Mouse (Mus musculus) forebrain, embryonic 14.5 days (tissue): ENCODE data around the gene Zfp82. TPM values are rescaled to one million over a fixed set of nuclear protein-coding genes. Genes with fewer than 3 reads are reported as not detected.

ENCODE experiments used
- ATAC-seq: fragments of 200-750 bp; cut with Nextera tagmentation; 2 replicates; pipeline ENCODE4 v1.8.0; 2017; ENCODE audit warnings: mild to moderate bottlenecking, moderate library complexity
- DNase-seq: peaks from one replicate; pipeline ENCODE4 v3.0.0-alpha.2; 2015; ENCODE audit warnings: low spot score
- H3K27ac ChIP-seq: fragments of 300-500 bp; sonication (generic); 2 replicates; pipeline ENCODE4 v1.5.1; 2014; ENCODE audit warnings: low read depth, mild to moderate bottlenecking, control low read depth, low read length, moderate library complexity
- H3K27me3 ChIP-seq: fragments of 300-500 bp; sonication (generic); replicated peaks from 2 replicates; pipeline ENCODE4 v1.6.1; 2014; ENCODE audit warnings: low read length, control low read depth, mixed read lengths; ENCODE audit not compliant: control insufficient read depth, insufficient read depth
- H3K36me3 ChIP-seq: fragments of 300-500 bp; sonication (generic); 2 replicates; pipeline ENCODE4 v1.6.1; 2014; ENCODE audit warnings: low read length, control low read depth; ENCODE audit not compliant: control insufficient read depth, insufficient read depth
- H3K4me1 ChIP-seq: fragments of 300-500 bp; sonication (generic); 2 replicates; pipeline ENCODE4 v1.6.1; 2014; ENCODE audit warnings: antibody characterized with exemption, low read length, control low read depth; ENCODE audit not compliant: control insufficient read depth, insufficient read depth
- H3K4me2 ChIP-seq: fragments of 300-500 bp; sonication (generic); 2 replicates; pipeline ENCODE4 v1.6.1; 2014; ENCODE audit warnings: mild to moderate bottlenecking, control low read depth, low read length
- H3K4me3 ChIP-seq: fragments of 300-500 bp; sonication (generic); 2 replicates; pipeline ENCODE4 v1.5.1; 2014; ENCODE audit warnings: low read depth, low read length, control low read depth
- H3K9ac ChIP-seq: fragments of 300-500 bp; sonication (generic); 2 replicates; pipeline ENCODE4 v1.6.1; 2014; ENCODE audit warnings: mild to moderate bottlenecking, low read length, control low read depth, moderate library complexity
- H3K9me3 ChIP-seq: fragments of 300-500 bp; sonication (generic); replicated peaks from 2 replicates; pipeline ENCODE4 v1.6.1; 2016; ENCODE audit warnings: low read length, control low read depth, mixed read lengths; ENCODE audit not compliant: control insufficient read depth
- WGBS: fragments of 180-500 bp; shearing (Covaris S2); extraction: QIAGEN DNeasy Blood & Tissue Kit; methylation state at CpG from one replicate; pipeline ENCODE4 v1.1.7; 2014; 5-methylcytosine and 5-hydroxymethylcytosine counted together
- polyA plus RNA-seq: library from polyadenylated mRNA; unstranded; fragments of >200 nt; fragmentation: Nextera tagmentation; extraction: Ambion mirVana; gene quantifications from 2 replicates; pipeline ENCODE4 v1.2.1, GENCODE M21; 2014

Zfp82 gene
- polyA plus RNA-seq, 1 experiment from 2014 or later, result 13.6 TPM

GRCm38 (mm10) chr7:30062478-30062877 lies 10.2 kb downstream of the Zfp82 start:
- H3K4me2 ChIP-seq, result no peak overlapping the region
- WGBS, result 90% methylated on average over 5 of the region's 5 CpGs
- no peaks in the 10 kb centered on the region for H3K4me1 ChIP-seq
- DNase-seq, result peak; percentile 7
- H3K36me3 ChIP-seq, result peaks cover 70% of the 10 kb centered on the region
- H3K27ac ChIP-seq, result no peak overlapping the region
- no peak overlapping the region for H3K4me3 ChIP-seq
- H3K9ac ChIP-seq, result no peak overlapping the region
- H3K9me3 ChIP-seq, result no peaks in the 10 kb centered on the region
- H3K27me3 ChIP-seq, result no peaks in the 10 kb centered on the region
- no peak for ATAC-seq

DNA sequence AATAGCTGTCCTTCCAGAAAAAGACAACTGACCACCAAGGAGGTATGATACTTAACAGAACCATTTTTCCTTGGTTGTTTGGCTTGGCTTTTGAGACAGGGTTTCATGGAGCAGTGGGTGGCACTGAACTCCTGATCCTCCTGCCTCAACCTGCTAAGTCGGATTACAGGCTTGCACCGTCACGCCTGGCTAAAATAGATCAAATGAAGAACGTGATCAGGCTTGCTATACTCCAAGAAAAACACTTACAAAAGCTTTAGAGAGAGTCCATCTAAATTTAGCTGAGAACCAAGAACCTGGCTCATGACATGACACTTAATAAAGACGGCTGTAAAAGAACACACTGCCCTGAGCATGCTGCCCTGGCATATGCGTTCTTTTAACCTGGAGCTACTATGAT lies 12.4 kb downstream of the Zfp82 start:
- no peaks in the 10 kb centered on the region for H3K9me3 ChIP-seq
- no peak overlapping the region for H3K4me2 ChIP-seq
- no peak overlapping the region for H3K27ac ChIP-seq
- H3K4me1 ChIP-seq, result no peaks in the 10 kb centered on the region
- no peak for DNase-seq
- peaks cover 78% of the 10 kb centered on the region for H3K36me3 ChIP-seq
- H3K9ac ChIP-seq, result no peak overlapping the region
- H3K4me3 ChIP-seq, result no peak overlapping the region
- no peaks in the 10 kb centered on the region for H3K27me3 ChIP-seq
- no peak for ATAC-seq
- WGBS, result 88% methylated on average over 6 of the region's 6 CpGs

DNA sequence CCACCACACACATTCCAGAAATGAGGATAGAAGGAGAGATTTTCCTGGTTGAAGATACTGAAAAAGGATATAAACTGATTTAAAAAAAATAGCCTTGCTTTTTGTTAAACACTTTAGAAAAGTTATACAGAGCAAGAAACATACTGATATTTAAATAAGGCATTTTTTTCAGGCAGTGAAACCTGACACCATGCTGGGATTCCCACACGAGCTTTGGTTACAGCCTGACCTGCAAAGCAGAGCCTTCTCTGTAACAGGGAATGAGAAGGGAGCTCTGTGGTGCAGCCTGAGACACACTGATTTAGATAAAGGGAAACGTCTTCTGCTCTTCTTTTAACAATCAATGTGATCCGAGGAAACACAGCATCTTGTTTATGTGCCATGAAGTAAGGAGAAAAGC lies 19.1 kb downstream of the Zfp82 start:
- ATAC-seq, result no peak

DNA sequence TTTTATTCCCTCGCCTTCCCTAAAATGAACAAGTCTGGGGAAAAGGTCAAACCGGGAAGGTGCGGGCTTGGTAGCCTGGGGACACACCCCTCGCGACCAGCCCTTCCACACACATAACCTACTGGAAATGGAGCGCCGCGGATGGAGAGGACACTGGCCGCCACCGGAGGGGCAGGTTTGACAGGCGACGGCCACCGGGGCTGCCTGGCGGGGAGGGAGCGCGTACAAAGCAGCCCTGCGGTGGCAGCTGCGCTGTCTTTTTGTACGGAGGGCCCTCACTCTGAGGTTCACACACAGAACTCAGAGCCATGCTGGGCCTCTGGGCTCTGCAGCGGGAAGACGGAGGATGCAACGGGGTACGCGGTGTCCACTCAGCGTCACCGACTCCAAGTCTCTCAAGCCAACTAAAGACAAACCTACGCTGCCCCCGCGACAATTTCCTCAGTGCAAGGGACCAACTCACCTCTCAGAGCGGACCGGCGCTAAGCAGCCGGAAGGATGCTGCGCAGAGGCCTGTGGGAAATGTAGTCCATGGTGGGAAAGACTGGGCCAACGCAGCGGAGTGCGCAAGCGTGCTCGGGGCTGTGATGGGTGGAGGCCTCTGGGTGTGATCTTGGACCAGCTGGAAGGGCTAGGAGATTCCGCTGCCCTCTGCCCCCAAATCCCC lies 21.7 kb downstream of the Zfp82 start, which contains the start of gene Zfp14:
TSS of gene Zfp14 (minus strand) at position 499 of the 667 bp plus-strand sequence.
- WGBS, result under 1% methylated on average over 40 of the region's 40 CpGs
- Histone ChIP-seq H3K27me3 (no peaks in the 10 kb centered on the region), H3K4me1 (peaks cover 7% of the 10 kb centered on the region), H3K27ac (peak within 1 kb of the TSS; percentile 89), H3K9me3 (no peaks in the 10 kb centered on the region), H3K9ac (peak within 1 kb of the TSS; percentile 90), H3K4me2 (peak within 1 kb of the TSS; percentile 76), H3K36me3 (peaks cover 13% of the 10 kb centered on the region), H3K4me3 (peak within 1 kb of the TSS; percentile 73)
- peak; percentile 100 for ATAC-seq
- DNase-seq, result peak; percentile 96

More for the DNA sequence above, 19.1 kb downstream of the Zfp82 start:
- no peaks in the 10 kb centered on the region for H3K27me3 ChIP-seq
- H3K36me3 ChIP-seq, result peaks cover 28% of the 10 kb centered on the region
- 12% methylated on average over 3 of the region's 3 CpGs for WGBS
- no peak overlapping the region for H3K9ac ChIP-seq
- no peak overlapping the region for H3K27ac ChIP-seq
- H3K4me1 ChIP-seq, result peaks cover 7% of the 10 kb centered on the region
- H3K9me3 ChIP-seq, result no peaks in the 10 kb centered on the region
- no peak overlapping the region for H3K4me3 ChIP-seq
- H3K4me2 ChIP-seq, result no peak overlapping the region
- no peak for DNase-seq

DNA sequence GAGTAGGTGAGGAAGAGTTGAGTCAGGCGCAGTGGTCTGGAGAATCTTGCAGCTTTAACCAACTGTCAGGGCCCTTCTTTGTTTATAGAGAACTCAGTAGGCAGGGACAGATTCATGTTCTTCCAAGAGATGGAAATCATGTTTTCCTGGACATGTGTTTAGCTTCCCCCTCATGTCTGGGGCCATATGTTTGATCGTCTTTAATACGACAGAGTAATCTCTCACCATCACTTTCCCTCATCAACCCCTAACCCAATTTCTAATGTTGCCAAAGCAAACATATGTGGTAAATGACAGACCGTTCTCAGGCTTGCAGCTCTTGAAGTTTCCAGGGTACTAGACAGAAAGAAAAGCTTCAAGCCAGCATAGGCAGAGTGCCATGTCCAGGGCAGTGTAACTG lies 24.6 kb downstream of the Zfp82 start:
- Histone ChIP-seq H3K4me3 (no peak overlapping the region), H3K27ac (peak overlapping the region; percentile 9; the same call in 1 of the 2 replicates), H3K27me3 (no peaks in the 10 kb centered on the region), H3K4me1 (peaks cover 7% of the 10 kb centered on the region), H3K9me3 (no peaks in the 10 kb centered on the region), H3K4me2 (no peak overlapping the region), H3K9ac (no peak overlapping the region), H3K36me3 (peaks cover 8% of the 10 kb centered on the region; the same call in 1 of the 2 replicates)
- WGBS, result 84% methylated on average over 4 of the region's 4 CpGs
- ATAC-seq, result no peak
- DNase-seq, result peak; percentile 40

DNA sequence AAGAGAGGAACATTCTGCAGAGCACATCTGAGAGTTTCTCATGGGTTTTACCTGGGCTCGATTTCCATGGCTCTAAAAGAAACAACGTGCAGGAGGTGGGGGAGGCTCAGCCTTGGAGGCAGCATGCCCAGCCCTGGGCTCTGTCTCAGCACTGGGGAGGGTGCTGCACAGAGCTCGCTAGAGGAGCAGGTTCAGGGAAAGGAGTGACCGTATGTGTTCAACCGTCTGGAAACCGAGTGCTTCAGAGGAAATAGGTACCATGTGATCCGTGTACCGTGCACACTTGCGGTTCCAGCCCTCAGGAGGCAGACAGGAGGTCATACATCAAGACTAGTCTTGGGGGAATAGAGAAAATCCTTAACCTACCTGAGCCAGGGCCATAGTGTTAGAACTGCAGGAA lies 28.3 kb downstream of the Zfp82 start:
- Histone ChIP-seq H3K36me3 (peaks cover 13% of the 10 kb centered on the region; the same call in 1 of the 2 replicates), H3K4me2 (no peak overlapping the region), H3K9me3 (no peaks in the 10 kb centered on the region), H3K27me3 (no peaks in the 10 kb centered on the region), H3K4me1 (no peaks in the 10 kb centered on the region), H3K27ac (no peak overlapping the region), H3K4me3 (no peak overlapping the region), H3K9ac (no peak overlapping the region)
- WGBS, result 64% methylated on average over 9 of the region's 9 CpGs
- no peak for DNase-seq
- ATAC-seq, result no peak

- 94% methylated on average over 12 of the region's 12 CpGs for WGBS
- no peak overlapping the region for H3K27ac ChIP-seq
- no peak for ATAC-seq
- H3K9ac ChIP-seq, result no peak overlapping the region
- no peaks in the 10 kb centered on the region for H3K27me3 ChIP-seq
- no peaks in the 10 kb centered on the region for H3K4me1 ChIP-seq
- H3K4me3 ChIP-seq, result no peak overlapping the region
- peaks cover 22% of the 10 kb centered on the region for H3K36me3 ChIP-seq
- no peak overlapping the region for H3K4me2 ChIP-seq
- no peak for DNase-seq
- no peaks in the 10 kb centered on the region for H3K9me3 ChIP-seq
Observed at GRCm38 (mm10) chr7:30034331-30034730, 38.4 kb downstream of the Zfp82 start.

GRCm38 (mm10) chr7:30031379-30031778 lies 41.3 kb downstream of the Zfp82 start:
- H3K4me2 ChIP-seq, result no peak overlapping the region
- no peaks in the 10 kb centered on the region for H3K4me1 ChIP-seq
- no peak overlapping the region for H3K27ac ChIP-seq
- ATAC-seq (no peak), DNase-seq (no peak)
- 70% methylated on average over 3 of the region's 3 CpGs for WGBS
- no peak overlapping the region for H3K9ac ChIP-seq
- H3K36me3 ChIP-seq, result peaks cover 11% of the 10 kb centered on the region
- no peak overlapping the region for H3K4me3 ChIP-seq
- no peaks in the 10 kb centered on the region for H3K9me3 ChIP-seq
- no peaks in the 10 kb centered on the region for H3K27me3 ChIP-seq

DNA sequence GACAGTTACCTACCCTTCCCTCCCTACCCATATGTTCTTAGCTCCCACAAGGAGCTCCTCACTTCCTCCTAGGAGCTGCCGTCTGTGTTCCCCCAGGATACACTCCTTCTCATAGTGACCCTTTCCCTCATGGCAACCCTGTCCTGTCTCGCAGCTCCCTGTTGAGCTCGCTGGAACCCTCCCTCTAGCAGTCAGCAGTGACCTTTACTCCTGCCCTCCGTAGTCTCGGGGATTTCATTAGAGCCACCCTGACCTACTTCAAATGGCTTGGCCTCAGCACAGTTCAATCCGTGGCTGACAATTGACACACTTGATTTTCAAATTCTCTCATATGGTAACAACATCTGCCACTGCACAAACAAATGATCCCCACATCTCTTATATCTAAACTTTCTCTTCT lies 42.0 kb downstream of the Zfp82 start:
- Histone ChIP-seq H3K4me2 (no peak overlapping the region), H3K9me3 (no peaks in the 10 kb centered on the region), H3K27ac (no peak overlapping the region), H3K9ac (no peak overlapping the region), H3K27me3 (no peaks in the 10 kb centered on the region), H3K36me3 (peaks cover 16% of the 10 kb centered on the region), H3K4me1 (no peaks in the 10 kb centered on the region), H3K4me3 (no peak overlapping the region)
- WGBS, result 58% methylated on average over 6 of the region's 6 CpGs
- DNase-seq (no peak), ATAC-seq (no peak)
